Comparison of ENCODE assay signal across 20 mouse cellular contexts in genomic region chr14:113012320-113013244, GRCm38 (mm10).
DNase-seq lines count a peak whose midpoint lies in the region; ATAC-seq and TF ChIP-seq lines count a peak whose summit lies in the region.
"Had no signal": no experiment of that assay in that cellular context is flagged by ENCODE, and none has a peak within 500 bp of the region (broad histone marks: within the 10 kb centered on the region; RNA-seq: fewer than 3 reads in every experiment).

No protein-coding gene starts in this region.

- 0 out of 2 replicates have a peak, but pooled peaks cover 4% of the 10 kb centered on the region for H3K4me1 ChIP-seq in heart, postnatal 0 days (ENCODE audit: control insufficient read depth, insufficient read depth)
- H3K4me1 ChIP-seq in heart, embryonic 11.5 days (ENCODE audit: control insufficient read depth, insufficient read depth, low read length): no peaks in the 10 kb centered on the region
- H3K4me1 ChIP-seq: embryonic facial prominence, embryonic 13.5 days; heart, embryonic 15.5 days; hindbrain, embryonic 12.5 days; kidney, embryonic 15.5 days; neural tube, embryonic 15.5 days had no signal

- intact Hi-C loops in heart, postnatal 36 days (cut with DNase I): no loop called here

- 47% methylated on average over 1 of the region's 1 CpGs for WGBS in heart, postnatal 0 days
- WGBS in heart, embryonic 11.5 days (ENCODE audit: insufficient replicate concordance): 84% methylated on average over 1 of the region's 1 CpGs

- DNase-seq in heart, postnatal 0 days (ENCODE audit: low spot score): peak; percentile 16
- DNase-seq in heart, postnatal 36 days: no peak
- DNase-seq in embryo, embryonic 10.5 days (ENCODE audit: low spot score): peak; percentile 50
- DNase-seq in mesoderm, embryonic 11.5 days (ENCODE audit: low read depth, low spot score): peak; percentile 7
- DNase-seq: cerebellum, adult 9-11 months; heart, adult 18-20 months; lung, embryonic 14.5 days had no signal

- no peak for TF ChIP-seq EP300 in heart, postnatal 0 days (IDR thresholded peaks at IDR 0.05; ENCODE audit: low read depth)

- H3K4me2 ChIP-seq in heart, postnatal 0 days (ENCODE audit: low read depth, low read length): no peak overlapping the region
- H3K4me2 ChIP-seq in heart, embryonic 11.5 days: no peak overlapping the region
- H3K4me2 ChIP-seq: embryonic facial prominence, embryonic 13.5 days; heart, embryonic 15.5 days; hindbrain, embryonic 12.5 days; kidney, embryonic 15.5 days; liver, embryonic 11.5 days; lung, embryonic 14.5 days; neural tube, embryonic 15.5 days had no signal

- no peak overlapping the region for H3K4me3 ChIP-seq in heart, postnatal 0 days (ENCODE audit: low read depth, low read length)
- no peak overlapping the region for H3K4me3 ChIP-seq in heart, embryonic 11.5 days (ENCODE audit: low read depth, low read length)
- H3K4me3 ChIP-seq: embryonic facial prominence, embryonic 13.5 days; heart, embryonic 15.5 days; hindbrain, embryonic 12.5 days; kidney, embryonic 15.5 days; left cerebral cortex, adult 2 months; limb, embryonic 10.5 days; neural tube, embryonic 15.5 days had no signal

- H3K9me3 ChIP-seq in heart, postnatal 0 days (replicated peaks; ENCODE audit: control insufficient read depth, low read length): no peaks in the 10 kb centered on the region
- no peaks in the 10 kb centered on the region for H3K9me3 ChIP-seq in heart, embryonic 11.5 days (replicated peaks; ENCODE audit: control insufficient read depth, low read length)
- H3K9me3 ChIP-seq: embryonic facial prominence, embryonic 13.5 days; heart, embryonic 15.5 days; hindbrain, embryonic 12.5 days; kidney, embryonic 15.5 days; limb, embryonic 10.5 days; neural tube, embryonic 15.5 days had no signal

- no peak overlapping the region for H3K27ac ChIP-seq in heart, postnatal 0 days (ENCODE audit: low read depth)
- no peak overlapping the region for H3K27ac ChIP-seq in heart, embryonic 11.5 days (ENCODE audit: low read depth, low read length)
- H3K27ac ChIP-seq: embryonic facial prominence, embryonic 13.5 days; heart, embryonic 15.5 days; hindbrain, embryonic 12.5 days; kidney, embryonic 15.5 days; left cerebral cortex, adult 2 months; limb, embryonic 10.5 days; macrophage; neural tube, embryonic 15.5 days had no signal

- no peaks in the 10 kb centered on the region for H3K36me3 ChIP-seq in heart, postnatal 0 days (replicated peaks; ENCODE audit: control insufficient read depth, insufficient read depth, low read length)
- H3K36me3 ChIP-seq in heart, embryonic 11.5 days (ENCODE audit: control insufficient read depth, insufficient read depth, low read length): no peaks in the 10 kb centered on the region
- H3K36me3 ChIP-seq: embryonic facial prominence, embryonic 13.5 days; heart, embryonic 15.5 days; hindbrain, embryonic 12.5 days; kidney, embryonic 15.5 days; limb, embryonic 10.5 days; neural tube, embryonic 15.5 days had no signal

- no peak for TF ChIP-seq CTCF in heart, postnatal 0 days (IDR thresholded peaks at IDR 0.05; ENCODE audit: low read depth)

- ATAC-seq in heart, postnatal 0 days (ENCODE audit: insufficient read depth, low read depth): no peak
- ATAC-seq in activated CD4-positive, CD25-positive, alpha-beta regulatory T cell, adult 4 months: peak; percentile 19
- no peak for ATAC-seq in megakaryocyte, adult 5-6 weeks (ENCODE audit: poor library complexity, severe bottlenecking)
- ATAC-seq in heart, embryonic 11.5 days (replicated peaks; ENCODE audit: insufficient number of reproducible peaks, low FRiP score, low TSS enrichment): no peak
- ATAC-seq: Patski had no signal

- no peak overlapping the region for H3K9ac ChIP-seq in heart, postnatal 0 days (replicated peaks; ENCODE audit: low read depth, low read length)
- H3K9ac ChIP-seq in heart, embryonic 11.5 days (ENCODE audit: low read depth, low read length): no peak overlapping the region
- H3K9ac ChIP-seq: embryonic facial prominence, embryonic 13.5 days; heart, embryonic 15.5 days; hindbrain, embryonic 12.5 days; kidney, embryonic 15.5 days; lung, embryonic 14.5 days; neural tube, embryonic 15.5 days had no signal

- no peaks in the 10 kb centered on the region for H3K27me3 ChIP-seq in heart, postnatal 0 days (ENCODE audit: control insufficient read depth, insufficient read depth, low read length)
- H3K27me3 ChIP-seq in heart, embryonic 11.5 days (ENCODE audit: control insufficient read depth, insufficient read depth, low read length): no peaks in the 10 kb centered on the region
- H3K27me3 ChIP-seq: embryonic facial prominence, embryonic 13.5 days; heart, embryonic 15.5 days; hindbrain, embryonic 12.5 days; kidney, embryonic 15.5 days; neural tube, embryonic 15.5 days; Patski had no signal

Comparison
In these comparisons a context has a peak if more than half of its experiments do, and no peak if none do; other contexts are left out.
1. DNase-seq: peak in heart, postnatal 0 days (single experiment), embryo, embryonic 10.5 days (single experiment) and mesoderm, embryonic 11.5 days (single experiment); none in heart, postnatal 36 days (0 of 2).